Mouse (Mus musculus) liver, adult 2 months (tissue): Measurements from ENCODE around the gene Crtac1.

Source experiments
- CTCF ChIP-seq: fragments of 200-500 bp; IDR thresholded peaks from 2 replicates; pipeline ENCODE4 v1.5.1; 2011; ENCODE audit warnings: low read depth, low read length, control low read depth
- POLR2A ChIP-seq: fragments of 200-500 bp; IDR thresholded peaks from 2 replicates; pipeline ENCODE4 v1.6.1; 2011; ENCODE audit warnings: low read length, control low read depth; ENCODE audit not compliant: insufficient read depth; ENCODE audit errors: extremely low read depth

- TF ChIP-seq CTCF (no peak), POLR2A (no peak)
Measured at GRCm38 (mm10) chr19:42399974-42400373, 31.6 kb downstream of the Crtac1 start.
